Mouse (Mus musculus): ENCODE data around the gene Adcy4. TPM values are rescaled to one million over a fixed set of nuclear protein-coding genes. Genes with fewer than 3 reads are reported as not detected.
A peak's percentile ranks its signal among the peaks of the same experiment; 100 is the strongest.
"Not testable (repeated sequence)": the region's sequence is repeated elsewhere in the genome, so short reads cannot be mapped to it uniquely, and the experiment has no call there.

The Adcy4 gene
- total and polyA plus RNA-seq, 2 experiments: 2.4 to 4.5 TPM

- Histone ChIP-seq H3K4me1 (ENCODE audit: control insufficient read depth, insufficient read depth, low read length) (peaks cover 7% of the 10 kb centered on the region; the same call in 1 of the 2 replicates), H3K36me3 (ENCODE audit: control insufficient read depth, insufficient read depth, low read length) (peaks cover 4% of the 10 kb centered on the region; the same call in 1 of the 2 replicates), H3K27me3 (ENCODE audit: control insufficient read depth, insufficient read depth, low read length) (peaks cover 6% of the 10 kb centered on the region; the same call in 1 of the 2 replicates), H3K27ac (replicated peaks; ENCODE audit: insufficient read depth, low read depth, low read length) (no peak within 1 kb of the TSS), H3K79me2 (ENCODE audit: control insufficient read depth, insufficient read depth, low read length) (no peaks in the 10 kb centered on the region; the same call in 1 of the 2 replicates), H3K9ac (ENCODE audit: low read depth, low read length) (peak within 1 kb of the TSS; percentile 48), H3K4me3 (ENCODE audit: insufficient read depth, low read depth, low read length) (peak within 1 kb of the TSS; percentile 49; the same call in 1 of the 2 replicates)
- 98% methylated on average over 6 of the region's 6 CpGs for WGBS
- DNase-seq (ENCODE audit: extremely low read depth, low read depth, low spot score): no peak
- no peak for TF ChIP-seq POLR2A (IDR thresholded peaks at IDR 0.05; ENCODE audit: extremely low read depth, insufficient read depth, low read length)
These were observed 22.7 kb downstream of the Adcy4 start, which contains the start of gene Ltb4r2 for GRCm38 (mm10) chr14:55761163-55761562. TSS of gene Ltb4r2 (plus strand) at chr14:55761428.

GRCm38 (mm10) chr14:55760156-55760555, 23.7 kb downstream of the Adcy4 start:
- H3K79me2 ChIP-seq (ENCODE audit: control insufficient read depth, insufficient read depth, low read length); H3K9ac ChIP-seq (ENCODE audit: low read depth, low read length); H3K27me3 ChIP-seq (ENCODE audit: control insufficient read depth, insufficient read depth, low read length); H3K36me3 ChIP-seq (ENCODE audit: control insufficient read depth, insufficient read depth, low read length); H3K4me3 ChIP-seq (ENCODE audit: insufficient read depth, low read depth, low read length); H3K27ac ChIP-seq (replicated peaks; ENCODE audit: insufficient read depth, low read depth, low read length): not testable (repeated sequence)
- 2% methylated on average over 6 of the region's 6 CpGs for WGBS
- peak; percentile 67 for DNase-seq (ENCODE audit: extremely low read depth, low read depth, low spot score)
- peaks cover 10% of the 10 kb centered on the region; the same call in 1 of the 2 replicates for H3K4me1 ChIP-seq (ENCODE audit: control insufficient read depth, insufficient read depth, low read length)
- peak; percentile 81 for TF ChIP-seq CTCF (IDR thresholded peaks at IDR 0.05; ENCODE audit: low read depth, low read length)

GRCm38 (mm10) chr14:55758363-55758784, 25.5 kb downstream of the Adcy4 start, which contains the start of gene Cideb:
TSS of gene Cideb (minus strand) at chr14:55758458.
- peaks cover 5% of the 10 kb centered on the region; the same call in 1 of the 2 replicates for H3K27me3 ChIP-seq (ENCODE audit: control insufficient read depth, insufficient read depth, low read length)
- H3K4me3 ChIP-seq (ENCODE audit: insufficient read depth, low read depth, low read length): peak within 1 kb of the TSS; percentile 71
- H3K27ac ChIP-seq (replicated peaks; ENCODE audit: insufficient read depth, low read depth, low read length): peak within 1 kb of the TSS; percentile 95
- TF ChIP-seq POLR2A (IDR thresholded peaks at IDR 0.05; ENCODE audit: extremely low read depth, insufficient read depth, low read length) (no peak), CTCF (IDR thresholded peaks at IDR 0.05; ENCODE audit: low read depth, low read length) (peak; percentile 52; the same call in 1 of the 2 replicates)
- H3K79me2 ChIP-seq (ENCODE audit: control insufficient read depth, insufficient read depth, low read length): no peaks in the 10 kb centered on the region; the same call in 1 of the 2 replicates
- peaks cover 24% of the 10 kb centered on the region for H3K36me3 ChIP-seq (ENCODE audit: control insufficient read depth, insufficient read depth, low read length)
- peaks cover 10% of the 10 kb centered on the region; the same call in 1 of the 2 replicates for H3K4me1 ChIP-seq (ENCODE audit: control insufficient read depth, insufficient read depth, low read length)
- 5% methylated on average over 8 of the region's 8 CpGs for WGBS
- DNase-seq (ENCODE audit: extremely low read depth, low read depth, low spot score): peak; percentile 95
- peak within 1 kb of the TSS; percentile 86 for H3K9ac ChIP-seq (ENCODE audit: low read depth, low read length)

GRCm38 (mm10) chr14:55757566-55757965, 26.3 kb downstream of the Adcy4 start:
- peaks cover 5% of the 10 kb centered on the region; the same call in 1 of the 2 replicates for H3K27me3 ChIP-seq (ENCODE audit: control insufficient read depth, insufficient read depth, low read length)
- H3K9ac ChIP-seq (ENCODE audit: low read depth, low read length): peak overlapping the region; percentile 86
- TF ChIP-seq POLR2A (IDR thresholded peaks at IDR 0.05; ENCODE audit: extremely low read depth, insufficient read depth, low read length): no peak
- TF ChIP-seq CTCF (IDR thresholded peaks at IDR 0.05; ENCODE audit: low read depth, low read length): no peak
- H3K27ac ChIP-seq (replicated peaks; ENCODE audit: insufficient read depth, low read depth, low read length): peak overlapping the region; percentile 95
- peaks cover 10% of the 10 kb centered on the region; the same call in 1 of the 2 replicates for H3K4me1 ChIP-seq (ENCODE audit: control insufficient read depth, insufficient read depth, low read length)
- peak overlapping the region; percentile 59 for H3K4me3 ChIP-seq (ENCODE audit: insufficient read depth, low read depth, low read length)
- DNase-seq (ENCODE audit: extremely low read depth, low read depth, low spot score): peak; percentile 78
- 10% methylated on average over 6 of the region's 6 CpGs for WGBS
- H3K79me2 ChIP-seq (ENCODE audit: control insufficient read depth, insufficient read depth, low read length): no peaks in the 10 kb centered on the region; the same call in 1 of the 2 replicates
- H3K36me3 ChIP-seq (ENCODE audit: control insufficient read depth, insufficient read depth, low read length): peaks cover 30% of the 10 kb centered on the region

GRCm38 (mm10) chr14:55747051-55747847, 36.6 kb downstream of the Adcy4 start:
- WGBS: 70% methylated on average over 10 of the region's 10 CpGs

More at GRCm38 (mm10) chr14:55747051-55747847, 36.6 kb downstream of the Adcy4 start:
- no peaks in the 10 kb centered on the region for H3K27me3 ChIP-seq (ENCODE audit: control insufficient read depth, insufficient read depth, low read length)
- peaks cover 24% of the 10 kb centered on the region for H3K36me3 ChIP-seq (ENCODE audit: control insufficient read depth, insufficient read depth, low read length)
- H3K4me1 ChIP-seq (ENCODE audit: control insufficient read depth, insufficient read depth, low read length): peaks cover 10% of the 10 kb centered on the region
- H3K27ac ChIP-seq (replicated peaks; ENCODE audit: insufficient read depth, low read depth, low read length): no peak overlapping the region
- no peak for TF ChIP-seq CTCF (IDR thresholded peaks at IDR 0.05; ENCODE audit: low read depth, low read length)
- no peak for TF ChIP-seq POLR2A (IDR thresholded peaks at IDR 0.05; ENCODE audit: extremely low read depth, insufficient read depth, low read length)
- peak; percentile 52 for DNase-seq (ENCODE audit: extremely low read depth, low read depth, low spot score)
- H3K4me3 ChIP-seq (ENCODE audit: insufficient read depth, low read depth, low read length): no peak overlapping the region
- no peak overlapping the region for H3K9ac ChIP-seq (ENCODE audit: low read depth, low read length)
- peaks cover 5% of the 10 kb centered on the region for H3K79me2 ChIP-seq (ENCODE audit: control insufficient read depth, insufficient read depth, low read length)

Measured in liver, adult 2 months (tissue).